Mouse (Mus musculus) lung, embryonic 14.5 days (tissue): Measurements from ENCODE around the gene Ier3. TPM values are rescaled to one million over a fixed set of nuclear protein-coding genes. Genes with fewer than 3 reads are reported as not detected.
A peak's percentile ranks its signal among the peaks of the same experiment; 100 is the strongest.

Experiments used
- ATAC-seq: fragments of 200-750 bp; cut with Nextera tagmentation; 2 replicates; pipeline ENCODE4 v1.8.0; 2017; ENCODE audit warnings: mild to moderate bottlenecking, moderate TSS enrichment, moderate library complexity; ENCODE audit not compliant: insufficient read depth
- DNase-seq: peaks from one replicate; pipeline ENCODE4 v3.0.0-alpha.2; 2015
- H3K27ac ChIP-seq: fragments of 300-500 bp; sonication (generic); 2 replicates; pipeline ENCODE4 v1.5.1; 2014; ENCODE audit warnings: low read depth, mild to moderate bottlenecking, moderate library complexity
- H3K27me3 ChIP-seq: fragments of 300-500 bp; sonication (generic); 2 replicates; pipeline ENCODE4 v1.6.1; 2014; ENCODE audit warnings: low read length, control low read depth; ENCODE audit not compliant: insufficient read depth
- H3K36me3 ChIP-seq: fragments of 300-500 bp; sonication (generic); 2 replicates; pipeline ENCODE4 v1.6.1; 2014; ENCODE audit warnings: control low read depth; ENCODE audit not compliant: insufficient read depth
- H3K4me1 ChIP-seq: fragments of 300-500 bp; sonication (generic); 2 replicates; pipeline ENCODE4 v1.6.1; 2014; ENCODE audit warnings: antibody characterized with exemption, control low read depth; ENCODE audit not compliant: insufficient read depth
- H3K4me2 ChIP-seq: fragments of 300-500 bp; sonication (generic); 2 replicates; pipeline ENCODE4 v1.6.1; 2014; ENCODE audit warnings: mild to moderate bottlenecking
- H3K4me3 ChIP-seq: fragments of 300-500 bp; sonication (generic); 2 replicates; pipeline ENCODE4 v1.5.1; 2014; ENCODE audit warnings: low read depth, low read length
- H3K9ac ChIP-seq: fragments of 300-500 bp; sonication (generic); 2 replicates; pipeline ENCODE4 v1.6.1; 2014
- H3K9me3 ChIP-seq: fragments of 300-500 bp; sonication (generic); 2 replicates; pipeline ENCODE4 v1.6.1; 2016; ENCODE audit warnings: low read depth, low read length, control low read depth
- CTCF ChIP-seq: IDR thresholded peaks from 2 replicates; pipeline ENCODE4 v1.5.1; 2016; ENCODE audit warnings: antibody characterized with exemption, low read depth
- WGBS: fragments of 180-500 bp; shearing (Covaris S2); extraction: QIAGEN DNeasy Blood & Tissue Kit; methylation state at CpG from one replicate; pipeline ENCODE4 v1.1.7; 2014; 5-methylcytosine and 5-hydroxymethylcytosine counted together
- polyA plus RNA-seq: library from polyadenylated mRNA; unstranded; fragments of >200 nt; fragmentation: Nextera tagmentation; extraction: Ambion mirVana; gene quantifications from 2 replicates; pipeline ENCODE4 v1.2.1, GENCODE M21; 2014

Gene Ier3
- polyA plus RNA-seq: 5.0 and 7.1 TPM in 2 replicates

- Histone ChIP-seq H3K36me3 (peaks cover 13% of the 10 kb centered on the region; the same call in 1 of the 2 replicates), H3K9me3 (no peaks in the 10 kb centered on the region), H3K4me3 (peak within 1 kb of the TSS; percentile 61), H3K9ac (peak within 1 kb of the TSS; percentile 54), H3K4me2 (peak within 1 kb of the TSS; percentile 98), H3K4me1 (peaks cover 13% of the 10 kb centered on the region), H3K27me3 (no peaks in the 10 kb centered on the region), H3K27ac (peak within 1 kb of the TSS; percentile 72)
- TF ChIP-seq CTCF: no peak
- under 1% methylated on average over 62 of the region's 62 CpGs for WGBS
- DNase-seq: peak; percentile 93
- peak; percentile 69 for ATAC-seq
Observed at GRCm38 (mm10) chr17:35821439-35822430, at the start of gene Ier3. Gene Ier3, plus strand, starts transcription at chr17:35821684.

- WGBS: 12% methylated on average over 13 of the region's 13 CpGs
- H3K9ac ChIP-seq: no peak overlapping the region
- no peaks in the 10 kb centered on the region for H3K9me3 ChIP-seq
- no peak overlapping the region for H3K4me3 ChIP-seq
- TF ChIP-seq CTCF: no peak
- H3K36me3 ChIP-seq: no peaks in the 10 kb centered on the region
- peak overlapping the region; percentile 82 for H3K27ac ChIP-seq
- peak overlapping the region; percentile 38 for H3K4me2 ChIP-seq
- ATAC-seq (peak; percentile 65), DNase-seq (peak; percentile 85)
- peaks cover 22% of the 10 kb centered on the region for H3K4me1 ChIP-seq
- no peaks in the 10 kb centered on the region for H3K27me3 ChIP-seq
Observed at GRCm38 (mm10) chr17:35776811-35777609, 44.5 kb upstream of the Ier3 start.

- Histone ChIP-seq H3K27ac (peak overlapping the region; percentile 54), H3K27me3 (no peaks in the 10 kb centered on the region), H3K36me3 (no peaks in the 10 kb centered on the region), H3K9me3 (no peaks in the 10 kb centered on the region), H3K4me3 (no peak overlapping the region), H3K9ac (no peak overlapping the region), H3K4me1 (peaks cover 22% of the 10 kb centered on the region), H3K4me2 (no peak overlapping the region)
- TF ChIP-seq CTCF: no peak
- 31% methylated on average over 6 of the region's 6 CpGs for WGBS
- peak; percentile 34 for DNase-seq
- ATAC-seq: peak; percentile 45; the same call in 1 of the 2 replicates
Observed at GRCm38 (mm10) chr17:35778965-35779364, 42.5 kb upstream of the Ier3 start.

GRCm38 (mm10) chr17:35779466-35780205 is 41.8 kb upstream of the Ier3 start:
- H3K27ac ChIP-seq: peak overlapping the region; percentile 54
- no peak overlapping the region for H3K9ac ChIP-seq

GRCm38 (mm10) chr17:35780362-35780761 is 41.1 kb upstream of the Ier3 start:
- H3K4me2 ChIP-seq: no peak overlapping the region
- DNase-seq (no peak), ATAC-seq (no peak)
- no peak overlapping the region for H3K4me3 ChIP-seq
- no peak overlapping the region for H3K9ac ChIP-seq
- peaks cover 22% of the 10 kb centered on the region for H3K4me1 ChIP-seq
- 92% methylated on average over 7 of the region's 7 CpGs for WGBS
- H3K9me3 ChIP-seq: no peaks in the 10 kb centered on the region
- no peaks in the 10 kb centered on the region for H3K27me3 ChIP-seq
- no peaks in the 10 kb centered on the region for H3K36me3 ChIP-seq
- TF ChIP-seq CTCF: no peak
- peak overlapping the region; percentile 54 for H3K27ac ChIP-seq

More at GRCm38 (mm10) chr17:35779466-35780205, 41.8 kb upstream of the Ier3 start:
- no peaks in the 10 kb centered on the region for H3K27me3 ChIP-seq
- ATAC-seq (no peak), DNase-seq (peak; percentile 66)
- peaks cover 22% of the 10 kb centered on the region for H3K4me1 ChIP-seq
- TF ChIP-seq CTCF: no peak
- H3K4me3 ChIP-seq: no peak overlapping the region
- no peaks in the 10 kb centered on the region for H3K36me3 ChIP-seq
- 41% methylated on average over 10 of the region's 10 CpGs for WGBS
- H3K9me3 ChIP-seq: no peaks in the 10 kb centered on the region
- H3K4me2 ChIP-seq: no peak overlapping the region

GRCm38 (mm10) chr17:35782398-35782797 is 39.1 kb upstream of the Ier3 start:
- Histone ChIP-seq H3K9me3 (no peaks in the 10 kb centered on the region), H3K27ac (no peak overlapping the region), H3K4me1 (peaks cover 10% of the 10 kb centered on the region), H3K4me3 (no peak overlapping the region), H3K36me3 (no peaks in the 10 kb centered on the region), H3K9ac (no peak overlapping the region), H3K4me2 (no peak overlapping the region), H3K27me3 (no peaks in the 10 kb centered on the region)
- 63% methylated on average over 2 of the region's 2 CpGs for WGBS
- DNase-seq (peak; percentile 46), ATAC-seq (no peak)
- peak; percentile 40 for TF ChIP-seq CTCF
